Mouse (Mus musculus): ENCODE results near the gene Dvl1.

GRCm38 (mm10) chr4:155905634-155906033 lies 58.4 kb downstream of the Dvl1 start:
- TF ChIP-seq POLR2A (IDR thresholded peaks at IDR 0.05; ENCODE audit: low read depth, low read length) (no peak), CTCF (IDR thresholded peaks at IDR 0.05; ENCODE audit: borderline replicate concordance, insufficient read depth, low read length) (no peak)
